Mouse (Mus musculus) thymus, postnatal 25 days (tissue): ENCODE results near the gene Clpp.

Experiments
- DNase-seq: peaks from one replicate; pipeline ENCODE4 v3.0.0; 2022

The Clpp gene

GRCm38 (mm10) chr17:56988921-56989430 is 1.1 kb upstream of the Clpp start:
- no peak for DNase-seq

GRCm38 (mm10) chr17:56989467-56990114 is 514 bp upstream of the Clpp start:
- DNase-seq: no peak

- DNase-seq: no peak
Observed at GRCm38 (mm10) chr17:56990966-56991365, 861 bp downstream of the Clpp start.

GRCm38 (mm10) chr17:56995046-56995445 is 4.9 kb downstream of the Clpp start:
- DNase-seq: no peak

- no peak for DNase-seq
Observed at GRCm38 (mm10) chr17:56996506-56996905, 6.4 kb downstream of the Clpp start.

GRCm38 (mm10) chr17:56997029-56997667 is 7.0 kb downstream of the Clpp start, which contains the start of gene Alkbh7:
TSS of gene Alkbh7 (plus strand) at chr17:56997339.
- DNase-seq: peak; percentile 91

- DNase-seq: no peak
Observed at GRCm38 (mm10) chr17:56999414-56999813, 9.3 kb downstream of the Clpp start.

- DNase-seq: no peak
Observed at GRCm38 (mm10) chr17:56999968-57000609, 10.0 kb downstream of the Clpp start, which contains the start of gene Pspn. TSS of gene Pspn (minus strand) at chr17:57000018.

- no peak for DNase-seq
Observed at GRCm38 (mm10) chr17:57001228-57001627, 11.1 kb downstream of the Clpp start.

- DNase-seq: no peak
Observed at GRCm38 (mm10) chr17:57003994-57004393, 13.9 kb downstream of the Clpp start.

- DNase-seq: no peak
Observed at GRCm38 (mm10) chr17:57007137-57007905, 17.2 kb downstream of the Clpp start.

- no peak for DNase-seq
Observed at GRCm38 (mm10) chr17:57010911-57011235, 20.8 kb downstream of the Clpp start.

- DNase-seq: peak; percentile 90
Observed at GRCm38 (mm10) chr17:57011236-57012141, 21.4 kb downstream of the Clpp start, which contains the start of the genes Gtf2f1 and Gm17949. TSS of gene Gtf2f1 (minus strand) at chr17:57011288. TSS of gene Gm17949 (plus strand) at chr17:57011469.

- no peak for DNase-seq
Observed at GRCm38 (mm10) chr17:57012245-57012795, 22.2 kb downstream of the Clpp start.

GRCm38 (mm10) chr17:57019693-57020092 is 29.6 kb downstream of the Clpp start:
- DNase-seq: no peak

GRCm38 (mm10) chr17:57020960-57021359 is 30.9 kb downstream of the Clpp start:
- DNase-seq: no peak

- DNase-seq: no peak
Observed at GRCm38 (mm10) chr17:57027471-57027870, 37.4 kb downstream of the Clpp start.

GRCm38 (mm10) chr17:57029691-57030090 is 39.6 kb downstream of the Clpp start:
- DNase-seq: no peak

- DNase-seq: peak; percentile 70
Observed at GRCm38 (mm10) chr17:57030931-57031660, 41.0 kb downstream of the Clpp start, which contains the start of gene Khsrp. TSS of gene Khsrp (minus strand) at chr17:57031522.

- peak; percentile 99 for DNase-seq
Observed at GRCm38 (mm10) chr17:57031661-57032420, 41.7 kb downstream of the Clpp start.
